Mouse (Mus musculus): ENCODE data around the gene Tcea2.

Gene Tcea2

DNA sequence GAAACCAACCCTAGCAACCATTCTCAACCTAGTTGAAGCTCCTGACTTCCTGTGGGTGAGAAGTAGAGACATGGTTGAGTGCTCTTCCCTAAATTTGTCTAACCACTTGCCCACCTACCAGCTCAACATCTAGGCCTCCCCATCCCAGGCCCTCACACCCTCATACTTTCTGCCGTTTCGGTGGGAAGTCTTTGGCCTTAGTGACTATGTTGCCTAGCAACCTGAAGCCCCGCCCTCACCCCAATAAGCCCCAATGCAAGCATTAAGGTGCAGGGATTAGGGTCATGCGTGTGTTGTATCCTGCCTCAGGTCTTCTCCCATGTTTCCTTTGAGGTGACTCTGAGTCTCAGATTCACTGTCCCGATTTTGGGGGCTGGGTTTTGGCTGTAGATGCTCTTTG lies 18.1 kb downstream of the Tcea2 start, which contains the start of gene Lkaaear1:
TSS of gene Lkaaear1 (minus strand) at position 202 of the 400 bp plus-strand sequence.
- peak in 1 of 2 experiments; percentile 17 for DNase-seq (ENCODE audit: inconsistent age in 2 of 2, low spot score in 1 of 2)

- DNase-seq (ENCODE audit: inconsistent age in 2 of 2, low spot score in 1 of 2) = peak in 1 of 2 experiments; percentile 65
These were observed 26.6 kb downstream of the Tcea2 start for GRCm38 (mm10) chr2:181706668-181707067.

- no peak for DNase-seq (ENCODE audit: inconsistent age in 2 of 2, low spot score in 1 of 2)
These were observed 33.6 kb downstream of the Tcea2 start for GRCm38 (mm10) chr2:181713749-181714148.

DNA sequence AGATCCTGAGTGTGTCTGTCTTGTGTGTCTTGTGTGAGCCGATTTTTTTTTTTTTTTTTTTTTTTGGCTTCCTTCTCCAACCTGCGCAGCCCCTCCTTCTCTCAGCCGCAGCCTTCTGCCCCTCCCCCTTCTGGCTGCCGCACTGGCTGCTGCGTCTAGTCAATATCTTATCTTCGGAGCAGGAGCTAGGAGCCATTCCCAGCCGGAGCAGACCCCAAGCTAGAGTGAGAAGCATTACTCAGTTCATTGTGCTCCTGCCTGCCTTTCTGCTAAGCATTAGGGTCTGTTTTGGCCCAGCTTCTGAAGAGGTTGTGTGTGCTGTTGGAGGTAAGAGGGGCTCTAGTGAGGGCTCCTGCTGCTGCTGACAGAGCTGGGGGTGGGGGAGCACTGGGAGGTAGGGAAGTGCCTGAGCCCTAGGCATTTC lies 34.8 kb downstream of the Tcea2 start, which contains the start of gene Oprl1:
TSS of gene Oprl1 (plus strand) at position 114 of the 424 bp plus-strand sequence.
- DNase-seq (ENCODE audit: inconsistent age in 2 of 2, low spot score in 1 of 2) = peak in 1 of 2 experiments; percentile 30

DNA sequence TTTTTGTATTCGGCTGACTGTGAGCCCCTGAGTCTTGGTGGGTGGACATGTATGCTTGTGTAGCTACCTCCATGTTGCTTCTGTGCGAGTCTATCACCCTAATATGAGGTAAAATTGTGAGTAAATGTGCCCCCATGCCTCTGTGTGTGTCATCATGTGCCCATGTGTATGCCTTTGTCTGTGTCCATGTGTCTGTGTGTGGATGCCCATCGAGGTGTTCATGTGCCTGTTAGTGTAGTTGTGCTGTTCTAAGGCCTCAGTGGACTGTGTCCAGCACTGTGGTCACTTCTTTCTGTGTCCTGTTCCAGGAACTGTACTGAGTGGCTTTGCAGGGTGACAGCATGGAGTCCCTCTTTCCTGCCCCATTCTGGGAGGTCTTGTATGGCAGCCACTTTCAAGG lies 35.3 kb downstream of the Tcea2 start:
- DNase-seq (ENCODE audit: inconsistent age in 2 of 2, low spot score in 1 of 2) = no peak

GRCm38 (mm10) chr2:181716991-181717390 lies 36.9 kb downstream of the Tcea2 start:
- no peak for DNase-seq (ENCODE audit: inconsistent age in 2 of 2, low spot score in 1 of 2)

GRCm38 (mm10) chr2:181720061-181720460 lies 40.0 kb downstream of the Tcea2 start:
- no peak for DNase-seq (ENCODE audit: inconsistent age in 2 of 2, low spot score in 1 of 2)

DNA sequence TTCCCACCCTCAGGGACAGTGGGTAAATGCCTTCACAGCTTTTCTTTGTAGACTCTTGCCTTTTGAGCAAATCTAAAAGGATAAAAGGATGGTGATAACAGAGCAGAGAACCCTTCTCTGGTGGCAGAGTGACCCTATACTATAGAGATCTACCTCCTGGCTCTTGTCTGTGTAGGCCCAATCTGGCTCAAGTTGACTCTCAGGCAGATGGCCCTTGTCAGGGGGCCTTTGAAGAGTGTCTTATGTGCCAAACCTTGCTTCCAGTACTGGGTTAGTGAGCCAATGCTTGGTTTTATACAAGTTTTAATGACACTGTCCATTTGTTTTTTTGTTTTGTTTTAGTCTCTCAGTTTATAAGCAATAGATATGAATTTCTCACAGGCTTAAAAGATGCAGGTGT lies 41.1 kb downstream of the Tcea2 start:
- DNase-seq (ENCODE audit: inconsistent age in 2 of 2, low spot score in 1 of 2) = no peak

DNA sequence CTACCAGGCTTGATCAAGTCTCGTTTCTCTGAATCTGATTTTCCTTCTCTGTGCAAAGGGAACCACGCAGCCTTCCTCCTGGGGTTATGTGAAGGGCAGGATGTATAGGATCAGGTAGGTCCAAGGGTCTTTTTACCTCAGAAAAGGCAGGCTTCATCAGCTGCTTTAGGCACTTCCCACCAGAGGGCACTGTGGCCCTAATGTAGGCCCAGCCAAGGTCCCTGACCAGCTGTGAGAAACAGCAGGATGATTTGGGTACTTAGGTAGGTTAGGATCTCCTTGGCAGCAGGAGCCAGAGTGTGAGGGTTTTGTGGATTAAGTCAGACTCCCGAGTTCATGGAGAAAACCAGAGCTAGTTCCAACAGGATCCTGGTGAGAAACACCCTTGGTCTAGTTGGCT lies 42.1 kb downstream of the Tcea2 start:
- peak in 1 of 2 experiments; percentile 66 for DNase-seq (ENCODE audit: inconsistent age in 2 of 2, low spot score in 1 of 2)

DNA sequence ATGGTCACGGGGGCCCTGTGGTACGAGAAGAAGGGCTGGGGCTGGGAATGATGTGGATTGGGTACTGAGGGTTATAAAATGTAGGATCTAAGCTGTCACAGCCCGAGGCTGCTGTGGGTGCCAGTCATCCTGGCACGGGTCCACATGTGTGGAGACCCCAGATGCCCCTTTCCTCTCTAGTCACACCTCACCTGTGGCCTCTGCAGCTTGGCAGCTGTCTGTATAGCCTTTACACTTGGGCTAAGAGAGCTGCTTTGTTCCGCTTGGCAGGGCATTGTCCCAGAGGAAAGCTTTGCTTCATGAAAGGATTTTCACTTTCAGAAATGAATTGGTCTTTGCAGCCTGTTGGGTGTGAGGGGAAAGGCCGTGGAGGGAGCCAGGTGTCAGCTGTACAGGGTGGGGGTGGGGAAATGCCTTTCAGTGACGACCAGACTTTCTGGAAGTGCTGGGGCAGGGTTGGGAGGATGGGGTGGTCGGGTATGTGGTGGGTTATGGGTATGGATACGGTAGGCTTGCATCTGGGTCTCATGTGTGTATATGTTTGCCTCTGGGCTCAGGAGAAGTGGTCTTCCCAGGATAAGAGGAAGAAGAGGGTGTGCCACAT lies 47.7 kb downstream of the Tcea2 start:
- DNase-seq (ENCODE audit: inconsistent age in 2 of 2, low spot score in 1 of 2) = no peak

DNA sequence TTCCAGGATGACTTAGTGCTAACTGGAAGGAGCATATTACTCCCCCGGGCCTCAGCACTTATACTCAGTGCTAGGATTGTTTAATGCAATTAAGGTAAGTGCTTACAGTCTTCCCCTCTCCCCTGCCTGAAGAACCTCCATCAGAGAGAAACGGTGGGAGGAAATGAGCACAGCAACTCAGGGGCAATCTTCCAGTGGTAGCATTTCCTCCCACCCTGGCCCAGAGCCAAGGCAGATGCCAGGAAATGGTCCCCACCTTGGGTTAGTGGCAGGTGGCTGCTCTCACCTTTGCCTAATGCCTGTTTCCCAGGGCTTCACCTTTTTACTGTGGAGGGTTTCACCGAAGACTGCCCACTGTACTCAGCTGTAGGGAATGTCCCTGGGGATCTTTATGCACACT lies 49.9 kb downstream of the Tcea2 start:
- DNase-seq (ENCODE audit: inconsistent age in 2 of 2, low spot score in 1 of 2) = no peak

Data from adrenal gland, adult (tissue).